Mouse (Mus musculus) liver, embryonic 13.5 days (tissue): ENCODE measurements around the gene Adamts18. TPM values are rescaled to one million over a fixed set of nuclear protein-coding genes. Genes with fewer than 3 reads are reported as not detected.
"Not testable (repeated sequence)": the region's sequence is repeated elsewhere in the genome, so short reads cannot be mapped to it uniquely, and the experiment has no call there.

ENCODE experiments used
- ATAC-seq: fragments of 200-750 bp; cut with Nextera tagmentation; 2 replicates; pipeline ENCODE4 v1.8.0; 2017; ENCODE audit warnings: low read depth, mild to moderate bottlenecking, moderate number of reproducible peaks, moderate library complexity
- DNase-seq: peaks from one replicate; pipeline ENCODE4 v3.0.0; 2022
- H3K27ac ChIP-seq: fragments of 300-500 bp; sonication (generic); 2 replicates; pipeline ENCODE4 v1.5.1; 2015; ENCODE audit warnings: moderate library complexity, mild to moderate bottlenecking, inconsistent platforms
- H3K27me3 ChIP-seq: fragments of 300-500 bp; sonication (generic); 2 replicates; pipeline ENCODE4 v1.6.1; 2015; ENCODE audit warnings: mild to moderate bottlenecking, inconsistent platforms
- H3K36me3 ChIP-seq: fragments of 300-500 bp; sonication (generic); 2 replicates; pipeline ENCODE4 v1.6.1; 2015; ENCODE audit warnings: mild to moderate bottlenecking, inconsistent platforms
- H3K4me1 ChIP-seq: fragments of 300-500 bp; sonication (generic); replicated peaks from 2 replicates; pipeline ENCODE4 v1.6.1; 2015; ENCODE audit warnings: inconsistent platforms
- H3K4me2 ChIP-seq: fragments of 300-500 bp; sonication (generic); 2 replicates; pipeline ENCODE4 v1.6.1; 2015; ENCODE audit warnings: inconsistent platforms, mild to moderate bottlenecking, moderate library complexity
- H3K4me3 ChIP-seq: fragments of 300-500 bp; sonication (generic); replicated peaks from 2 replicates; pipeline ENCODE4 v1.5.1; 2015; ENCODE audit warnings: mild to moderate bottlenecking, inconsistent platforms
- H3K9ac ChIP-seq: fragments of 300-500 bp; sonication (generic); 2 replicates; pipeline ENCODE4 v1.6.1; 2015; ENCODE audit warnings: mild to moderate bottlenecking, inconsistent platforms
- H3K9me3 ChIP-seq: fragments of 300-500 bp; sonication (generic); replicated peaks from 2 replicates; pipeline ENCODE4 v1.6.1; 2016; ENCODE audit warnings: inconsistent platforms
- WGBS: fragments of 180-500 bp; shearing (Covaris S2); methylation state at CpG from one replicate; pipeline ENCODE4 v1.1.7; 2015; ENCODE audit not compliant: insufficient replicate concordance; 5-methylcytosine and 5-hydroxymethylcytosine counted together
- polyA plus RNA-seq: library from polyadenylated mRNA; unstranded; fragments of >200 nt; fragmentation: Nextera tagmentation; extraction: Ambion mirVana; gene quantifications from 2 replicates; pipeline ENCODE4 v1.2.1, GENCODE M21; 2015

Gene Adamts18
- polyA plus RNA-seq, 1 experiment from 2014 or later: 0.10 TPM

GRCm38 (mm10) chr8:113837570-113837915 lies 11.0 kb downstream of the Adamts18 start:
- Histone ChIP-seq H3K27me3 (no peaks in the 10 kb centered on the region), H3K27ac (no peak overlapping the region), H3K9me3 (no peaks in the 10 kb centered on the region), H3K36me3 (no peaks in the 10 kb centered on the region), H3K4me3 (no peak overlapping the region), H3K4me2 (no peak overlapping the region), H3K9ac (no peak overlapping the region), H3K4me1 (no peaks in the 10 kb centered on the region)
- WGBS: 54% methylated on average over 4 of the region's 4 CpGs
- no peak for DNase-seq
- ATAC-seq: no peak

- Histone ChIP-seq H3K4me2 (no peak overlapping the region), H3K9ac (no peak overlapping the region), H3K9me3 (no peaks in the 10 kb centered on the region), H3K36me3 (no peaks in the 10 kb centered on the region), H3K4me1 (no peaks in the 10 kb centered on the region), H3K4me3 (no peak overlapping the region), H3K27ac (no peak overlapping the region), H3K27me3 (no peaks in the 10 kb centered on the region)
- WGBS: 37% methylated on average over 8 of the region's 8 CpGs
- DNase-seq: no peak
- ATAC-seq: no peak
Measured at GRCm38 (mm10) chr8:113836892-113837569, 11.5 kb downstream of the Adamts18 start.

GRCm38 (mm10) chr8:113833644-113834043 lies 14.9 kb downstream of the Adamts18 start:
- H3K9ac ChIP-seq: no peak overlapping the region
- 57% methylated on average over 4 of the region's 4 CpGs for WGBS
- DNase-seq (no peak), ATAC-seq (no peak)
- no peak overlapping the region for H3K4me2 ChIP-seq
- no peaks in the 10 kb centered on the region for H3K36me3 ChIP-seq
- no peak overlapping the region for H3K27ac ChIP-seq
- no peaks in the 10 kb centered on the region for H3K9me3 ChIP-seq
- no peak overlapping the region for H3K4me3 ChIP-seq
- H3K27me3 ChIP-seq: no peaks in the 10 kb centered on the region
- H3K4me1 ChIP-seq: no peaks in the 10 kb centered on the region

GRCm38 (mm10) chr8:113827270-113827669 lies 21.3 kb downstream of the Adamts18 start:
- ATAC-seq (no peak), DNase-seq (no peak)
- Histone ChIP-seq H3K36me3 (no peaks in the 10 kb centered on the region), H3K4me3 (no peak overlapping the region), H3K27me3 (no peaks in the 10 kb centered on the region), H3K9me3 (no peaks in the 10 kb centered on the region), H3K27ac (no peak overlapping the region), H3K4me2 (no peak overlapping the region), H3K9ac (no peak overlapping the region), H3K4me1 (no peaks in the 10 kb centered on the region)
- WGBS: 59% methylated on average over 3 of the region's 3 CpGs

- Histone ChIP-seq H3K9me3 (peaks cover 4% of the 10 kb centered on the region; the same call in 1 of the 2 replicates), H3K27ac (no peak overlapping the region), H3K9ac (no peak overlapping the region), H3K4me1 (no peaks in the 10 kb centered on the region), H3K4me2 (no peak overlapping the region), H3K4me3 (no peak overlapping the region), H3K36me3 (no peaks in the 10 kb centered on the region), H3K27me3 (no peaks in the 10 kb centered on the region)
- ATAC-seq: no peak
- 58% methylated on average over 16 of the region's 16 CpGs for WGBS
- DNase-seq: no peak
Measured at GRCm38 (mm10) chr8:113820983-113821587, 27.5 kb downstream of the Adamts18 start.

- Histone ChIP-seq H3K36me3 (no peaks in the 10 kb centered on the region), H3K4me1 (no peaks in the 10 kb centered on the region), H3K9me3 (peaks cover 9% of the 10 kb centered on the region; the same call in 1 of the 2 replicates), H3K27ac (no peak overlapping the region), H3K9ac (no peak overlapping the region), H3K27me3 (no peaks in the 10 kb centered on the region), H3K4me2 (no peak overlapping the region), H3K4me3 (no peak overlapping the region)
- WGBS: 45% methylated on average over 6 of the region's 6 CpGs
- DNase-seq (no peak), ATAC-seq (no peak)
Measured at GRCm38 (mm10) chr8:113813966-113814365, 34.6 kb downstream of the Adamts18 start.

- Histone ChIP-seq H3K36me3 (no peaks in the 10 kb centered on the region), H3K9ac (no peak overlapping the region), H3K27ac (no peak overlapping the region), H3K4me1 (no peaks in the 10 kb centered on the region), H3K4me3 (no peak overlapping the region), H3K27me3 (no peaks in the 10 kb centered on the region), H3K9me3 (0 out of 2 replicates have a peak, but pooled peaks cover 5% of the 10 kb centered on the region), H3K4me2 (no peak overlapping the region)
- DNase-seq (no peak), ATAC-seq (no peak)
- WGBS: 54% methylated on average over 4 of the region's 4 CpGs
Measured at GRCm38 (mm10) chr8:113811521-113811920, 37.0 kb downstream of the Adamts18 start.

- H3K36me3 ChIP-seq: no peaks in the 10 kb centered on the region
- no peaks in the 10 kb centered on the region for H3K27me3 ChIP-seq
- 67% methylated on average over 5 of the region's 5 CpGs for WGBS
- H3K4me1 ChIP-seq: no peaks in the 10 kb centered on the region
- no peak overlapping the region for H3K4me2 ChIP-seq
- no peak overlapping the region for H3K27ac ChIP-seq
- H3K9ac ChIP-seq: no peak overlapping the region
- no peak overlapping the region for H3K4me3 ChIP-seq
- H3K9me3 ChIP-seq: peaks cover 7% of the 10 kb centered on the region; the same call in 1 of the 2 replicates
- DNase-seq (no peak), ATAC-seq (no peak)
Measured at GRCm38 (mm10) chr8:113809929-113810328, 38.6 kb downstream of the Adamts18 start.

- no peak overlapping the region for H3K4me3 ChIP-seq
- H3K4me2 ChIP-seq: no peak overlapping the region
- H3K4me1 ChIP-seq: no peaks in the 10 kb centered on the region
- no peak overlapping the region for H3K9ac ChIP-seq
- no peak overlapping the region for H3K27ac ChIP-seq
- no peak for ATAC-seq
- no peaks in the 10 kb centered on the region for H3K36me3 ChIP-seq
- no peak for DNase-seq
- 68% methylated on average over 12 of the region's 12 CpGs for WGBS
- H3K27me3 ChIP-seq: no peaks in the 10 kb centered on the region
- H3K9me3 ChIP-seq: peaks cover 9% of the 10 kb centered on the region; the same call in 1 of the 2 replicates
Measured at GRCm38 (mm10) chr8:113803830-113804611, 44.5 kb downstream of the Adamts18 start.

- no peak for DNase-seq
Measured at GRCm38 (mm10) chr8:113801551-113801950, 47.0 kb downstream of the Adamts18 start.

GRCm38 (mm10) chr8:113800556-113800955 lies 48.0 kb downstream of the Adamts18 start:
- H3K27ac ChIP-seq, H3K27me3 ChIP-seq, H3K36me3 ChIP-seq, H3K4me1 ChIP-seq, H3K4me3 ChIP-seq, DNase-seq, H3K9me3 ChIP-seq, ATAC-seq, H3K4me2 ChIP-seq, H3K9ac ChIP-seq: not testable (repeated sequence)
- no CpG with 5 or more reads among the region's 5 CpGs for WGBS

More at GRCm38 (mm10) chr8:113801551-113801950, 47.0 kb downstream of the Adamts18 start:
- H3K4me2 ChIP-seq: no peak overlapping the region
- H3K27ac ChIP-seq: no peak overlapping the region
- WGBS: 46% methylated on average over 5 of the region's 5 CpGs
- H3K27me3 ChIP-seq: no peaks in the 10 kb centered on the region
- H3K9me3 ChIP-seq: peaks cover 9% of the 10 kb centered on the region; the same call in 1 of the 2 replicates
- no peak for ATAC-seq
- no peaks in the 10 kb centered on the region for H3K4me1 ChIP-seq
- no peak overlapping the region for H3K4me3 ChIP-seq
- H3K36me3 ChIP-seq: no peaks in the 10 kb centered on the region
- no peak overlapping the region for H3K9ac ChIP-seq
